Mouse (Mus musculus): ENCODE measurements around the gene Mdc1. TPM values are rescaled to one million over a fixed set of nuclear protein-coding genes. Genes with fewer than 3 reads are reported as not detected.

Gene Mdc1
- polyA plus RNA-seq (2012; rRNA removed), result 4.8 and 7.8 TPM in 2 replicates

DNA sequence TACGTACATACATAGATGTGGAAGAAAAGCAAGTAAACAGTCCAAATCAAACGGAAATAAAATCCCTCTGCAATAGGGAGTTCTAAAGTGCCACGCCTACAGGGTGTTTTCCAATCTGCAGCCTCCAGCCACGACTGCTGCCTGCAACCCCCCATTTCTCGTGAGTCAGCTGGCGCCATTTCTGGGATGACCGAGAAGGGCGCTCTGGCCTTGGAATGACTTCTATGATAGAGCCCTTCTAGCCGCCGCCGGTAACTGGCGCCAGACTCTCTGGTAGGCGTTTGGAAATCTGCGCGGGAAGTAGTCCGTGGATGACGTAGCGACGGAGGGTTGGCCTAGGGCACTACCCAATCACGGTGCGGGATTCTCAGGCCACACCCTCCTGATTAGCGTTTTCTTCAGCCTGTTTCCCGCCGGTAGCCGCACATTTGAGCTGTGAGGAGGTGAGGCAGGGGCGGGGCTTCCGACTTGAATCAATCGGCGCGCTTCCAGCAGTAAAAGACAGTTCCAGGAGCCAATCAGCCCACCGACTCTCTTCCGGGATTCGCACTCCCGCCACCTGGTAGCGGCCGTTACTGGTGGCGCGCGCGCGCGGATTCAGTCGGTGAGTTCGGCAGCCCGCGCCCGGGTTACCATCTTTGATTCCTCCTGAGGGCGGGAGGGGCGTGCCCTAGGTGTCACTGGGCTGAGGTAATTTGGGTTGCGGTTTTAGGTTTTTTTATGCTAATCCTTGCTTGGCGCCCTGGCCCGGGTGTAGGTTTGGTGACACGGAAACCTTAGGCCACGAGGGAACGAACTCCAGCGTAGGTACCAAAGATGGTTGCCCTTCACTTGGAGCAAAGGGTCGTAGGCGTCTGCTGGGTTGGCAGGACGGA lies at the start of gene Mdc1:
TSS of gene Mdc1 (plus strand) at position 440 of the 875 bp plus-strand sequence.
- under 1% methylated on average over 59 of the region's 59 CpGs for WGBS

DNA sequence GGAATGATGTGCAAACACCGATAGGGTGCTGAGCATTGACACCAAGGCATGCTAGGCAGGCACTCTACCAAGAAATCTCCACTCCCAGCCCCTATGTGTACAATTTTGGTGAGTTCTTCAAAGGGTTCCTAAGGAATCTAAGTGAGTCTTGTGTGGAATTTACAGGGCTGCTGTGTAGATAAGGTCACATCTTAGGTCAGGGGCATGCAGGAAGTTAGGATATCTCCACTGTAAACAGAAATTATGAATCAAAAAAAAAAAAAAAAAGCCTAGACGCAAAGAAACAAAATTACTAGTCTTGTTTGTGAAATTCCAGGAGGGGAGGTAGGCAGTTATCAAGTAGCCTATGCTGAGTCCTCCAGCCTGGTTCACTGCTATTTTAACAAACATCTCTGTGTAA lies 48.5 kb upstream of the Mdc1 start:
- 56% methylated on average over 2 of the region's 2 CpGs for WGBS
- no peak for DNase-seq (ENCODE audit: low read depth, low spot score)

More for the DNA sequence above, at the start of gene Mdc1:
- peak; percentile 97 for DNase-seq (ENCODE audit: low read depth, low spot score)

DNA sequence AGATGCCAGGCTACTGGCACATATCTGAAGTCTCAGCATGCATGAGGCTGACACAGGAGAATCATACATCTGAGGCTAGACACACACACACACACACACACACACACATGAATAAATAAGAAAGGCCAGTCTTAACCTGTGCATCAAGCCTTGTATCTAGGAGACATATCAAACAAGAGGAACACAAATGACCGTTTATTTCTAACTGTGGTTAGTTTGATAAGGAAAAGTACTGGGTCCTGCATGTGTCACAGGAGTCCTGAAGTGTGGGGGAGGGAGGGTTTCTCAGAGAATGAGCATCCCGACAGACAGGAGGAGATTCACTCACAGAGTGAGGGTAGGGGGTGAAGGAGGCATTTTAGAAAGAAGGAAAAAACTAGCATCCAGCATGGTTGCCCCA lies 46.2 kb upstream of the Mdc1 start:
- no peak for DNase-seq (ENCODE audit: low read depth, low spot score)

DNA sequence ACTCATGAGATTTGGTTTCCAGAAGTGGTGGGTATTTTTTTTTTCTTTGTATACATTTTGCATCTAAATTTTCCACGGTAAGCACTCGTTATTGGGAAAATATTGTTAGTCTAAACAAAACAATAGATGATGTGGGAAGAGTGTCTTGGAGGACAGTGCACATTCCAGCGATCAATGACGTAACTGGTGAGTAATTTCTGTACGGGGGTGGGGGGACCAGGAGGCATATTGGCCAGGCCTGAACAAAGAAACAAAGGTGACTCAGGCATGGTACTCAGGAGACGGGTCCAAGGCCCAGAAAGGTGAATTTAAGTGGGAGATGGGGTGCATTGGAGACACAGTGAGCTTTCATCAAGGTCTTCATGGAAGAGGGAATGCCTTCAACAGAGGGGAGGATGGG lies 45.7 kb upstream of the Mdc1 start:
- 73% methylated on average over 6 of the region's 6 CpGs for WGBS
- no peak for DNase-seq (ENCODE audit: low read depth, low spot score)

More for the DNA sequence above, 46.2 kb upstream of the Mdc1 start:
- 26% methylated on average over 2 of the region's 2 CpGs for WGBS

DNA sequence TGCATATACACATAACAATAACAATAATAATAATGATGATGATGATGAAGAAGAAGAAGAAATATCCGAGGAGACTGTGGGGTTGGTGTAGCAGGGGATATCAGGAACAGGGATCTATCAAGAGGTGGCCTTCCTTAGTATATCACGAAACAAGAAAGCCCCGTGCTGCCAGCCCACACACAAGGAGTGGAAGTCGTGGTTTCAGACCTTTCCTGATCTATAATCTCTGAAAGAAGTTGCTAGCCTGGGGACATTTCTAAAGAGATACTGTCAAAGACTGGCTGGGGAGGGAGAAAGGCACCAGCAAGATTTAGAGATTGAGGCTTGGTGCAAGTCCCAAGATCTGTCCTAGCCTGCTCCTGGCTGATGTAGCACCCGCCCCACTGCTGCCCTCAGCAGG lies 44.5 kb upstream of the Mdc1 start:
- DNase-seq (ENCODE audit: low read depth, low spot score), result no peak
- 73% methylated on average over 5 of the region's 5 CpGs for WGBS

DNA sequence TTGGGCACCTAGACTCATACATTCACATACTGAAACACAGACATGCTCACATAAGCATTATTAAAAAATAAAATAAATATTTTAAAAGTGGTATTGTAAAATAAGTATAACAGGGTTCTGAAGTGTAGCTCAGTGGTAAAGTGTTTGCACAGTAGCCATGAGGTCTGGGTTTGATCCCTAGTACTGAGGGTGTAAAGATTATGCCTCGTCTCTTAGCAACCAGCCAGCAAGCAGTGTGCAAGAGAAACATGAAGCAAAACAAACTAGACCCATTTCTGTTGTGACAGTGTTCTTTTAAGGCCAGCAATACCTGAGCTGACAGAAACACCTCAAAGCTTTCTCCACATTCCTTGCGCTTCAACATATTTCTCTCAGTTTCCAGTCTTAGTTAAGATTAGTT lies 40.4 kb upstream of the Mdc1 start:
- 83% methylated on average over 2 of the region's 2 CpGs for WGBS
- no peak for DNase-seq (ENCODE audit: low read depth, low spot score)

DNA sequence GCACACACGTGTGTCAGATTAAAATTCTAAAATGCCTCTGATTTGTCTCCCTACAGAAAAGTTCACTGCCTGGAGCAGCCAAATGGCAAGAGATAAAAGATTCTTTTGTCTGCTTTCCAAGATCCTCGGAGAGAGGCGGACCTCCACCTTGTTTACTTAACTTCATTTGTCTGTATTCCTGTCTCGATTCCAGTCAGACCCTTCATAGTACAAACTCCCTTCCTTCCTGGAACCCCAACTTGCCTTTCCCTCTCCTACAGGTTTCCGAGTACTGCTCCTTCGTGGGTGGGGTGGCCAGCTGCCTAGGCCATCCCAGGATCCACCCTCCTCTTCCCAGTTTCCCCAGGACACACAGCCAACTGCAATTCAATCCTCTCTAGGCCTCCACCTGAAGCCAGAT lies 38.3 kb upstream of the Mdc1 start:
- WGBS, result 31% methylated on average over 6 of the region's 6 CpGs
- no peak for DNase-seq (ENCODE audit: low read depth, low spot score)

DNA sequence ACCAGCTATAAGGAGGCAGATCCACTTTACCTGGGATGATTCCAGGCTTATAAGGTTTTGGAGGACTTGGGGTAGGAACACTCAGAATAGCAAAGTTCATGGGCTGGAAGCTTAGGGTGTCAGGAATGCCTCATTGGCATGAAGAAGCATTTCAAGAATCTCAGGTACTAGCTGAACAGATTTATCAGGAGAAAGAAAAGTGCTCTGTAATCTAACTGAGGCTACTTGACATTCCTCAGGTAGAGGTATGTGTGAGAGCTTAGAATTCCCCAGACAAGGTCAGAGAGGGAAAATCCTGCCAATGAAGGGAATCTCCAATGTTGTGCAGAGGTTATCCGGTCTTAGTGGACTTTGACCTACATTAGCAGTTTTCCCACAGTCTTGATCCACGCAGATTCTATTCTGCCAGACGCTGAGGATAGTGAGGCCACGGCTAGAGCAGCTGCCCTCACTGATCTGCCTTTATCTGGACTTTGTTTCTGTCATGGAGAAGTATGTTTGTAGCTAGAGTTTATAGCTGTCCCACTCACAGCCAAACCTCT lies 37.4 kb upstream of the Mdc1 start:
- 13% methylated on average over 4 of the region's 4 CpGs for WGBS
- DNase-seq (ENCODE audit: low read depth, low spot score), result no peak

DNA sequence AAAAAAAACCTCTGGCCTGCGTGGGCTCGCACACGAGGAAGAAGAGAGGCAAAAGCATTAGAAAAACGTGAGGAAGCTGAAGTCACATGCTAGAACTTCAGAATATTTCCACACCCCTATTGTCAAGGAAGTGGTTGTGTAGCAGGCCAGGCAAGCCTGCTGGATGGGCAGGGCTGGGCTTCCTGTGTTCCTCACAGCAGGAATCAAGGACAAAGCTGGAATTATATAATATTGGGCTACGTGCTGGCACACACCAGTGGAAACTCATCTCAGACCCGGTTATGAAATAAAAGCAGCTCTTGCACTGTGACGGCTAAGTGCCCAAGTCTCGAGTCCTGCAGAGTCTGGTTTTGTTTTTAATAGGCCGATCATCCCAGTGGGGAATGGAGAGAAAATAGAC lies 33.2 kb upstream of the Mdc1 start:
- 15% methylated on average over 9 of the region's 9 CpGs for WGBS

DNA sequence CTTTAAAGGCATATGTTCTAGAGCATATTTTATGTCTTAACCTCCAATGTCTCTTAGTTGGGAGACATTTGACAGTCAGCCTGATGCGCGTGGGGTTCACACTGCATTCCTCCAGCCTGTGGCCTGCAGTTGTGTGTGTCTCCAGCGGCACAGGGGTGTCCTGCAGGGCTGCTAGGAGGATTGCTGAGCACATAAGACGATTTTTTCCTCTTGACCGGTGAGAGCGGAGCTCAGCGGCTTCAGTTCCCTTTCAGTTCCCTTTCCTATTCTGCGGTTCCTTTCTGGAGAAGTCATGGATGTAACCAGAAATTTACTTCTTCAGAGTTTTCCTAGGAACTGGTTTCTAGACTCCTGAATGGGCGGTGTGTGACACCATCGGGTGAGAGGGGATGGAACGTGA lies 31.9 kb upstream of the Mdc1 start:
- DNase-seq (ENCODE audit: low read depth, low spot score), result no peak
- 89% methylated on average over 11 of the region's 11 CpGs for WGBS

More for the DNA sequence above, 33.2 kb upstream of the Mdc1 start:
- no peak for DNase-seq (ENCODE audit: low read depth, low spot score)

DNA sequence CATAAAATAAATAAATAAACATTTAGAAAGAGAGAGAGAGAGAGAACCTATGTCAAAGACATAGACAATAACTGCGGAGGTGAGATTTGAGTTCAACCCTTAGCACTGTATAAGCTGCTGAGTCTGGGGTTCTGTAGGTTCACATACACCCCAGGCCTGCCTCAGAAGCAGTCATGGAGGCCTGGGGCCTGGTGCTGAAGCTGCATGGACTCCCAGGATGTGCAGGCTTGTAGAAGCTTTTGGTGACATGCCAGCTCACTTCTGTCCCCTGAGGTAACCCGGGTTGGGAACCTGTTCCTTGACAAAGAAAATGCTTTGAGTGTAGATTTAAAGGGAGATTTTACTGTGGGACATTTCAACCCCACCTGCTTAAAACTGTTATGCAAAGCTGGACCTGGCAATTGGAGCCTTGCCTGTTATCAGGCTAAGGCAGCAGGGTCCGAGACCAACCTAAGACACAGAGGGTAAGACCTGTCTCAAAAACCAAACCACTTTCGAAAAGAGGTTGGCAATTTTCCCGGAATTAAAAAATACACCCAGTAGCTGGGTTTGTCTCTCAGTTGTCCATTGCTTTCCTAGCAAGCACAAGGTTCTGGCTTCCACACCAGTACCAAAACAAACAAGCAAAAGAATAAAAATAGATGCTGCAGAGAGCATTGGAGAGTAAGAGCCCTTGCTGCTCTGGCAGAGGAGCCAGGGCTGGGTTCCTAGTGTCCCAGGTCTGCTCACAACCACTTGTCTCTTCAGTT lies 30.2 kb upstream of the Mdc1 start:
- DNase-seq (ENCODE audit: low read depth, low spot score), result no peak
- WGBS, result 72% methylated on average over 5 of the region's 5 CpGs

DNA sequence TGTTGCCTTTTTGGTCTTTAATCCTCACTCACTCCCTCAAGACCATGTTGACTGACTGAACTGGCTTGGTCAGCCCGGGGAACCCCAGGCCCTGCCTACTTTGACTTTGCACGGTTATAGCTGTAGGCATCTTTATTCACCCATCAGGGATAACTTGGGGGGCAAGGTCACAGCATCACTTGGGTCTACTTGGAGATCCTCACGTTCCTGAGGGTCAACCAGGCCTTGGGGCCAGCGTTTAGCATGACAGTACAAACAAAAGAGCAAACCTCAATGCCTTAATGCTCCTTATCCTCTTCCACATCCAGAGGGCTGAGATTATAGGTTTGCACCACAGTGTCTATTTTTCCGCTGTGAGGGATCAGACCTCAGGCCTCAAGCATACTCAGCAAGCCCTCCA lies 29.0 kb upstream of the Mdc1 start:
- WGBS, result 82% methylated on average over 5 of the region's 5 CpGs
- no peak for DNase-seq (ENCODE audit: low read depth, low spot score)

DNA sequence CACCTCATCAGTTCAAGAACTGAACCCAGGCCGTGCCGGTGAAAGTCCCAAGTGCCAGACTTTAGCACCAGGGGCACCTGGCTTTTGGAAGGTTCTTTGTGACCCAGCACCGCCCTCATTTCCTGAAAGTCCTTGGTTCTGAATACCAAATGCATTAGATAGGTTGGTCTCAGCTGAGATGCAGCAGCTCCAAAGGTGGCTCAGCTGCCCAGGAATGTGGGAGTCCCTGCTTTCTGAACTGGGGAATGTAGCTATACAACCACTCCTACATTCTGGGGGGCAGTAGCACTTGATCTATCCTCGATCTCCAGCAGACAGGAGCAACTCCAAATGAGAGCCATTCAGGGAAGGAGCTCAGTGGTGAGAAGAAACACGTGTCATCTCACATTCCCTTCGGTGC lies 28.6 kb upstream of the Mdc1 start:
- no peak for DNase-seq (ENCODE audit: low read depth, low spot score)
- WGBS, result 53% methylated on average over 6 of the region's 6 CpGs

DNA sequence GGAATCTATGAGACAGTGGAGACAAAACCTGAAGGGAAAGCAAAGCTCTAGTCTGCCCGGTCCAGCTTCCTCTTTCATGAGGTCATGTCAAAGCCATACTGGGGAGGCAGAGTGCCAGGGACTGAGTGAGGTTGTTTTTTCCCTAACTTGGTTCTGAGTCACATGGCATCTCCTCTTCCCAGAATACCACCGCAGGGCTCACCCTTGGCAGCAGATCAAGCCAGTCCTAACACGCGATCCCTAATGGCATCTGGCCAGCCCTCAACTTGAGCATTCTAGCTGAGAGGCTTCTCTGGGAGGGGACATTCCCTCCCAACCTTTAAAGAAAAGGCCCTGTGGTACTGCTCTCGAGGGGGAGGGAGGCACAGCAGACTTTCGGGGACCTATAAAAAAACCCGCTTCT lies 28.1 kb upstream of the Mdc1 start:
- peak; percentile 79 for DNase-seq (ENCODE audit: low read depth, low spot score)
- WGBS, result 5% methylated on average over 7 of the region's 7 CpGs

DNA sequence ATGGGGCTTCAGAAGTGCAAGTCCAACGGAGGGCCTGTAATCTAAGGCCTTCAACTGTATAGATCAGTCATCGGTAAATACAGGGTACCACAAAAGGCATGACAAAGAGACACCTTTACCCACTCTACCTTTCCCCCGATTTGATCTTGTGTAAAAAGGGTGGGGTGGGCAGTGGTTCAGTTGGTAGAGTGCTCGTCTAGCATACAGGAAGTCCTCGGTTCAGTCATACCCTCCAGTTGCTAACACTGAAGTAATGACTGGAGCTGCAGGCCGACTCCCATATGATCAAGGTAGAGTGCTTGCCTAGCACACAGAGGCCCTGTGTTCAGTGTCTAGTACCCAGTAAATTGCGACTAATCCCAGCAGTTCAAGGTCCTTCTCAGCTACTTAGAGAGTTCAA lies 27.7 kb upstream of the Mdc1 start:
- no peak for DNase-seq (ENCODE audit: low read depth, low spot score)
- WGBS, result 16% methylated on average over 7 of the region's 7 CpGs

DNA sequence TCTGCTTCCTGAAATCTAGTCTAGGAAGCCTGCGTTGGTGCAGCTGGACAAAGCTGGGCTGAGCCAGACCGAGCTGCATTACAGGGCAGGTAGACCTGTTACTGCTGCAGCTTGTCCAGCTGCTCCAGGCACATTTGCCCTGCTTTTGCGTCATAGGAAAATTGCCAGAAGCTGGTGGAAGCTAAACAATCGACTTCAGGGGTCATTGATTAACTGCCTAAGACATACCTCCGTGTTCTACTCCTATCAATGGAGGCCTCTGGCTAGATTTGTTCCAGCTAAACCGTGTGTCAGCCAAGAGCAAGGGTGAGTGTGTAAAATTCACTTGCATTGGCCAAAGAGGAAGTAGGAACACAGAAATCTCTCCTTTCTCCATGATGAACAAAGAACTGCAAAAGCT lies 26.6 kb upstream of the Mdc1 start:
- DNase-seq (ENCODE audit: low read depth, low spot score), result no peak
- WGBS, result 15% methylated on average over 6 of the region's 6 CpGs

DNA sequence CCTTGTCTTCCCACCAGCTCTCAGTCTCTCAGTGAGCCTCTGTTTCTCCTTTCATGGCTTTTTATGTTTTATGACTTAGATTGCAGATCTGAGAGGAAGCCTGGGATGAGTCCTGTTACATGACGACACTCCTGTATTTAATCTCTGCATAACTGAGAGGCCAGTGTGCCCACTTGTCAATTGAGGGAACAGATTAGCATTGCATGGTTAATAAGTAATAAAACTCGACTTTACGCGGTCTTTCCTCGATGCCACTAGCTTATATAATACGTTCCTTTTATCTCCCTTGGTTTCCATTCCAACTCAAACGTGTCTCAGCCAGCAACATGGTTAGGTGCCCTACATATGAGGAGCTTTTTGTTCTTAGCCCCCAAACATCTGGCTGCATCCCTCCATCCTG lies 25.5 kb upstream of the Mdc1 start:
- DNase-seq (ENCODE audit: low read depth, low spot score), result no peak
- WGBS, result 22% methylated on average over 7 of the region's 7 CpGs

DNA sequence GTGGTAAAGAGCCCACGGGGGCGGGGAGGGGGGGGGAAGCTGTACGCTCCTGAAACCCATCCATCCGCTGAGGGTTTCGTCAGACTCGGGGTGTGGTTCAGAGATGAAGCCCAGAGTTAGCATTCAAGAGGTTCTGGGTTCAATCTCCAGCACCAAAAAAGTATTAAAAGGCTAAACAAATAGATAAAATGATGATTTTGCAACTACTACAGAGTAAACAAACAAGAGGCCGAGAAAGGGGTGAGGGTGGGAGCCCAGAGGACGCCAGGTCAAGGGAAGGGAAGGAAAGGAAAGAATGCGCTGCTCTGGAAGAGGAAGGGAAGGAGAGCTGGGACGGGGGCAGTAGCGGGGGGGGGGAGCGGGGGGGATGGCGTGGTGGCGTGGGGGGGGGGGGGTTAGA lies 24.6 kb upstream of the Mdc1 start:
- DNase-seq (ENCODE audit: low read depth, low spot score), result no peak

DNA sequence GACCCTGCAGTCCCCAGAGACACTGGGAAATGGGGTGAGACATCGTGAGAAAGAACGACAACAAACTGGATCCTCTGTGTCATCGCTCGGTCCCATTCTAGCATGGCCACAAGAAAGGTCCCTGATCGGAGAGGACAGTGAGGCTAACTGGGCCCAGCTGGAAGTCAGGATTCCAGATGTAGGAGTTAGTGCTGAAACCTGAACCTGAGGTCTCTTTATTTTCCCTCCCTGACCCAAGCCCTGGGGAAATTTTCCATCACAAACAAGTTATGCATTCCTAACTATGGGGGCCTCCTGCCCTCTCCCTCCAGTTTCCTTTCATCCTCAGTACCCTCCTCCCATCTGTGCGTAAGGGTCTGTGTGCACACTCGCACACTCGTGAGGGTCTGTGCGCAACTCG lies 24.1 kb upstream of the Mdc1 start:
- no peak for DNase-seq (ENCODE audit: low read depth, low spot score)
- 81% methylated on average over 10 of the region's 10 CpGs for WGBS

More for the DNA sequence above, 24.6 kb upstream of the Mdc1 start:
- 60% methylated on average over 11 of the region's 14 CpGs for WGBS

DNA sequence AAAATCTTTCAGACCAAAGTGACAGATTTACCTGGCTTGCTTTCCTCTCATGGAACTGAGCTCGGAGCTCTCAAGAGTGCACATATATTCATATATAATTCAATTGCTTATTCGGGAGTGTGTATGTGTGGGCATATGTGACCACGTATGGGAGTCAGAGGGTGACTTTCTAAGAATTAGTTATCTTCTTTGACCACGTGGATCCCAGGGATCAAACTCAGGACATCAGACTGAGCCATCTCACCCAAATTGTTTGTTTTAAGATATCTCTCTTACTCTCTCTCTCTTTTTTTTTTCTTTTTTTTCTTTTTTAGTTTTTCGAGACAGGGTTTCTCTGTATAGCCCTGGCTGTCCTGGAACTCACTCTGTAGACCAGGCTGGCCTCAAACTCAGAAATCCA lies 21.2 kb upstream of the Mdc1 start:
- 89% methylated on average over 5 of the region's 5 CpGs for WGBS

More for the DNA sequence above, 21.2 kb upstream of the Mdc1 start:
- no peak for DNase-seq (ENCODE audit: low read depth, low spot score)
